Mouse (Mus musculus) myocyte (in vitro differentiated cells): ENCODE measurements around the gene Olfr510. TPM values are rescaled to one million over a fixed set of nuclear protein-coding genes. Genes with fewer than 3 reads are reported as not detected.

ENCODE experiments used
- H3K27me3 ChIP-seq: one replicate; pipeline ENCODE4 v1.6.1; 2011; ENCODE audit not compliant: control insufficient read depth, insufficient read depth, insufficient read length
- H3K36me3 ChIP-seq: one replicate; pipeline ENCODE4 v1.6.1; 2011; ENCODE audit not compliant: control insufficient read depth, insufficient read depth
- H3K4me2 ChIP-seq: one replicate; pipeline ENCODE4 v1.6.1; 2011; ENCODE audit warnings: low read depth, control low read depth
- H3K4me3 ChIP-seq: one replicate; pipeline ENCODE4 v1.5.1; 2011; ENCODE audit warnings: mild to moderate bottlenecking, control low read depth, moderate library complexity
- H3K79me2 ChIP-seq: one replicate; pipeline ENCODE4 v1.6.1; 2011; ENCODE audit not compliant: control insufficient read depth, insufficient read depth
- H3ac ChIP-seq: one replicate; pipeline ENCODE4 v1.6.1; 2011; ENCODE audit not compliant: control insufficient read depth, insufficient read length
- CEBPB ChIP-seq: IDR thresholded peaks from 2 replicates; pipeline ENCODE4 v1.6.1; 2011; ENCODE audit warnings: mild to moderate bottlenecking, moderate library complexity; ENCODE audit not compliant: poor library complexity, insufficient read depth, severe bottlenecking
- E2F4 ChIP-seq: IDR thresholded peaks from one replicate; pipeline ENCODE4 v1.6.1; 2011; ENCODE audit warnings: mild to moderate bottlenecking, control low read depth, moderate library complexity; ENCODE audit not compliant: insufficient read depth
- MAX ChIP-seq: IDR thresholded peaks from one replicate; pipeline ENCODE4 v1.6.1; 2011; ENCODE audit warnings: low read depth, mild to moderate bottlenecking, control low read depth
- MYOD1 ChIP-seq, 3 experiments: IDR thresholded peaks; one replicate each; pipeline ENCODE4 v1.6.1; 2011; ENCODE audit warnings: control low read depth in 2 of 3, low read depth in 2 of 3, mild to moderate bottlenecking in 2 of 3, moderate library complexity in 1 of 3; ENCODE audit not compliant: insufficient read length in 2 of 3, control insufficient read depth in 1 of 3
- MYOG ChIP-seq, 3 experiments: IDR thresholded peaks; one replicate each; pipeline ENCODE4 v1.6.1; 2011; ENCODE audit warnings: control low read depth in 2 of 3, low read depth in 2 of 3, mild to moderate bottlenecking in 2 of 3; ENCODE audit not compliant: insufficient read length in 2 of 3, control insufficient read depth in 1 of 3, insufficient read depth in 1 of 3
- POLR2A ChIP-seq: IDR thresholded peaks from one replicate; pipeline ENCODE4 v1.6.1; 2011; ENCODE audit warnings: low read depth, mild to moderate bottlenecking, control low read depth, moderate library complexity; ENCODE audit not compliant: insufficient read length
- POLR2AphosphoS2 ChIP-seq: IDR thresholded peaks from one replicate; pipeline ENCODE4 v1.6.1; 2011; ENCODE audit warnings: low read depth, control low read depth; ENCODE audit not compliant: insufficient read length
- REST ChIP-seq: IDR thresholded peaks from one replicate; pipeline ENCODE4 v1.6.1; 2011; ENCODE audit warnings: mild to moderate bottlenecking, control low read depth, moderate library complexity; ENCODE audit not compliant: insufficient read depth, insufficient read length
- SRF ChIP-seq: IDR thresholded peaks from one replicate; pipeline ENCODE4 v1.6.1; 2011; ENCODE audit warnings: low read depth; ENCODE audit not compliant: control insufficient read depth, insufficient read length
- TCF12 ChIP-seq: IDR thresholded peaks from one replicate; pipeline ENCODE4 v1.6.1; 2011; ENCODE audit warnings: mild to moderate bottlenecking, control low read depth; ENCODE audit not compliant: poor library complexity, insufficient read depth, severe bottlenecking
- TCF3 ChIP-seq: IDR thresholded peaks from one replicate; pipeline ENCODE4 v1.6.1; 2011; ENCODE audit warnings: low read depth, control low read depth; ENCODE audit not compliant: insufficient read length
- USF1 ChIP-seq: IDR thresholded peaks from one replicate; pipeline ENCODE4 v1.6.1; 2011; ENCODE audit warnings: low read depth, mild to moderate bottlenecking, control low read depth, moderate library complexity
- polyA plus RNA-seq: library from polyadenylated mRNA; unstranded; fragments of >200 nt; fragmentation: generic; extraction: Trizol; gene quantifications from one replicate; pipeline ENCODE4 v1.2.1, GENCODE M21; 2012; ENCODE audit warnings: missing spikeins

The Olfr510 gene
- polyA plus RNA-seq, 1 experiment: not detected

DNA sequence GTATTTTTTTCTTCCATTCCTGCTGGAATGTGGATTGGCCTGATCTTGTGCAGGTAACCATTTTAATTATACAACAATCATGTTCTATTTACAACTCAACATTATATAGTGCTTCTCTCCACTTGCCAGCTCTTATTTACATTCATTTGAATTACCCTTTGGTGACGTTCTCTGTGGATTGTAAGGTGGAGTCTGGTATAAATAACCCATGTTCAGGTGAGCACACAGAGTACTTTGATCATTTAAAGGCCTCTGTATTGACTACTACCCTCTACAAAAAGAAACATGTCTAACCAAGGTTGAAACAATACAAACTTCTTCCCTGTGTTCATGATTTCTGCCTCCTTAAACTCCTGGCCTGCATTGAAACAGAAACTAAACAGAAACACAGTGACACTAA is 4.8 kb downstream of the Olfr510 start:
- TF ChIP-seq POLR2A (no peak), TCF12 (no peak), TCF3 (no peak), USF1 (no peak), CEBPB (no peak), POLR2AphosphoS2 (no peak), MYOD1 (IDR thresholded peaks at IDR 0.05; ENCODE audit: control insufficient read depth in 1 of 3, insufficient read length in 2 of 3, low read depth in 2 of 3) (no peak), SRF (no peak), REST (no peak), MYOG (IDR thresholded peaks at IDR 0.05; ENCODE audit: control insufficient read depth in 1 of 3, insufficient read depth in 1 of 3, insufficient read length in 2 of 3, low read depth in 2 of 3) (no peak), MAX (no peak), E2F4 (no peak)
- H3ac ChIP-seq: no peak overlapping the region
- no peaks in the 10 kb centered on the region for H3K36me3 ChIP-seq
- H3K4me3 ChIP-seq: no peak overlapping the region
- H3K27me3 ChIP-seq: no peaks in the 10 kb centered on the region
- H3K4me2 ChIP-seq: no peak overlapping the region
- no peaks in the 10 kb centered on the region for H3K79me2 ChIP-seq

DNA sequence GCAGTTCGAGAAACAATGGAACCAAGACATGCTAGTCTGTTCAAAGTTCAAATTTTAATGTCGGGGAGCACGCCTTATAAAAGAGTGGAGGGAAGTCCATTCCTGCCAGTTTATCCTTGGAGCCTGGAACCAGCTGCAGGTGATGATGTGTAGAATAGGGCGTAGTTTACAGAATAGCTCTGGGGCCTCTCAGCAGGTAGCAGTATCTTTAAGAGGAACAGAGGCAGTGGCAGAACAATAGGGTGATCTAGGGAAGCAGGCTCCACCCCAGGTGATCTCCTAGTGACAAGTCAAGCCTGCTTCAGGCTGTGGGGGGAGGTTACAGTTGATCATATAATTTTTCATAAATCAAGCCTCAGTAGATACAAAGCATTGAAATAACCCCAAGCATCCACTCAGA is 12.7 kb downstream of the Olfr510 start:
- TF ChIP-seq MYOG (IDR thresholded peaks at IDR 0.05; ENCODE audit: control insufficient read depth in 1 of 3, insufficient read depth in 1 of 3, insufficient read length in 2 of 3, low read depth in 2 of 3): no peak
- no peak for TF ChIP-seq MAX
- TF ChIP-seq USF1: no peak
- no peak for TF ChIP-seq TCF3
- TF ChIP-seq CEBPB: no peak
- no peak for TF ChIP-seq SRF
- no peak for TF ChIP-seq POLR2AphosphoS2
- Histone ChIP-seq H3K27me3 (no peaks in the 10 kb centered on the region), H3K4me2 (no peak overlapping the region), H3K79me2 (no peaks in the 10 kb centered on the region), H3K4me3 (no peak overlapping the region), H3K36me3 (no peaks in the 10 kb centered on the region), H3ac (no peak overlapping the region)

DNA sequence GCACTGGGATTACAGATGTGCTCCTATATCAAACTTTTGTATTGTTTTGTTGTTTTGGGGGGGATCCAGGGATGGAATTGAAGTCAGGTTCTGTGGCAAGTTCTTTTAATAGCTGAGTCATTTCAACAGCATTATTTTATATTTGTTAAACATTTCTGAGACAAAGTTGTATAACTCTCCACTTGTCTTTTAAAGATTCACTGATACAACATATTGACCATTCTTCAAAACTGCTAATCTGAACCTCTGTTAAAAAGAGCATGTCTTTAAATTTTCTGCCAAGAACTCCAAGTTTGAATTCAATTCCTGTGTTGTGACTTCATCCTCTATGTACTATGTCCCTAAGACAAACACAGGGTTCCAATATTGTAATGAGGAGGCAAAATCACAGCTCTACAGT is 46.8 kb downstream of the Olfr510 start, which contains the start of gene Olfr512:
Gene Olfr512 (plus strand): TSS at position 301 of the 400 bp plus-strand sequence.
- TF ChIP-seq POLR2AphosphoS2 (no peak), MYOG (IDR thresholded peaks at IDR 0.05; ENCODE audit: control insufficient read depth in 1 of 3, insufficient read depth in 1 of 3, insufficient read length in 2 of 3, low read depth in 2 of 3) (no peak), TCF3 (no peak), TCF12 (no peak), MAX (no peak), E2F4 (no peak), MYOD1 (IDR thresholded peaks at IDR 0.05; ENCODE audit: control insufficient read depth in 1 of 3, insufficient read length in 2 of 3, low read depth in 2 of 3) (no peak), POLR2A (no peak), USF1 (no peak), REST (no peak), CEBPB (no peak), SRF (no peak)
- no peak within 1 kb of the TSS for H3K4me3 ChIP-seq
- H3K4me2 ChIP-seq: no peak within 1 kb of the TSS
- no peaks in the 10 kb centered on the region for H3K36me3 ChIP-seq
- no peaks in the 10 kb centered on the region for H3K79me2 ChIP-seq
- H3K27me3 ChIP-seq: no peaks in the 10 kb centered on the region
- H3ac ChIP-seq: no peak within 1 kb of the TSS

Other genes starting within 250 kb of the Olfr510 start
- not detected for gene Olfr497, start 246.0 kb upstream of the Olfr510 start, polyA plus RNA-seq
- not detected for gene Olfr498, start 201.1 kb upstream of the Olfr510 start, polyA plus RNA-seq
- gene Olfr502, start 141.4 kb upstream of the Olfr510 start, polyA plus RNA-seq: not detected
- gene Olfr503, start 121.9 kb upstream of the Olfr510 start, polyA plus RNA-seq: not detected
- gene Olfr504, start 100.6 kb upstream of the Olfr510 start, polyA plus RNA-seq: not detected
- not detected for gene Olfr506, start 55.6 kb upstream of the Olfr510 start, polyA plus RNA-seq
- gene Olfr507, start 44.6 kb upstream of the Olfr510 start, polyA plus RNA-seq: not detected
- not detected for gene Olfr508, start 36.4 kb upstream of the Olfr510 start, polyA plus RNA-seq
- gene Olfr509, start 14.5 kb upstream of the Olfr510 start, polyA plus RNA-seq: not detected
- gene Olfr512, start 46.9 kb downstream of the Olfr510 start, polyA plus RNA-seq: not detected
- gene Olfr513, start 84.6 kb downstream of the Olfr510 start, polyA plus RNA-seq: not detected
- not detected for gene Olfr514, start 159.6 kb downstream of the Olfr510 start, polyA plus RNA-seq
- not detected for gene Olfr516, start 184.1 kb downstream of the Olfr510 start, polyA plus RNA-seq
- gene Olfr517, start 206.0 kb downstream of the Olfr510 start, polyA plus RNA-seq: not detected
- gene Olfr518, start 218.6 kb downstream of the Olfr510 start, polyA plus RNA-seq: not detected
- not detected for gene Olfr519, start 228.0 kb downstream of the Olfr510 start, polyA plus RNA-seq